Mouse (Mus musculus) embryonic fibroblast, embryonic 13.5 days (primary cell): ENCODE measurements around the gene L3mbtl2. TPM values are rescaled to one million over a fixed set of nuclear protein-coding genes. Genes with fewer than 3 reads are reported as not detected.

ENCODE experiments used
- H3K27ac ChIP-seq: 2 replicates; pipeline ENCODE4 v1.5.1; 2012; ENCODE audit warnings: low read length, control low read depth, inconsistent platforms; ENCODE audit not compliant: insufficient read depth
- H3K4me1 ChIP-seq: 2 replicates; pipeline ENCODE4 v1.6.1; 2011; ENCODE audit warnings: low read length; ENCODE audit not compliant: control insufficient read depth, insufficient read depth
- H3K4me3 ChIP-seq: 2 replicates; pipeline ENCODE4 v1.5.1; 2011; ENCODE audit warnings: mild to moderate bottlenecking, control low read depth, low read length; ENCODE audit not compliant: insufficient read depth
- CTCF ChIP-seq: IDR thresholded peaks from 2 replicates; pipeline ENCODE4 v1.5.1; 2011; ENCODE audit warnings: mild to moderate bottlenecking, control low read depth, low read length, moderate library complexity, borderline replicate concordance; ENCODE audit not compliant: insufficient read depth
- POLR2A ChIP-seq: IDR thresholded peaks from 2 replicates; pipeline ENCODE4 v1.6.1; 2011; ENCODE audit warnings: low read depth, mild to moderate bottlenecking, control low read depth, low read length, moderate library complexity
- polyA plus RNA-seq: library from polyadenylated mRNA; stranded (reverse); fragments of >200 nt; gene quantifications from 2 replicates; pipeline ENCODE4 v1.2.4, GENCODE M21; 2011; ENCODE audit warnings: low read depth; ENCODE audit not compliant: missing spikeins, insufficient read length

Gene L3mbtl2
- polyA plus RNA-seq, 1 experiment = 7.8 TPM

- no peak overlapping the region for H3K27ac ChIP-seq
- no peaks in the 10 kb centered on the region; the same call in 1 of the 2 replicates for H3K4me1 ChIP-seq
- TF ChIP-seq POLR2A (no peak), CTCF (no peak)
- H3K4me3 ChIP-seq = no peak overlapping the region
Observed at GRCm38 (mm10) chr15:81725965-81726364, 62.3 kb downstream of the L3mbtl2 start.

GRCm38 (mm10) chr15:81729241-81729791 lies 65.6 kb downstream of the L3mbtl2 start:
- Histone ChIP-seq H3K4me3 (peak overlapping the region; percentile 85), H3K4me1 (no peaks in the 10 kb centered on the region; the same call in 1 of the 2 replicates), H3K27ac (no peak overlapping the region)
- TF ChIP-seq CTCF (no peak), POLR2A (no peak)

GRCm38 (mm10) chr15:81729792-81730635 lies 66.3 kb downstream of the L3mbtl2 start:
- Histone ChIP-seq H3K4me1 (no peaks in the 10 kb centered on the region; the same call in 1 of the 2 replicates), H3K27ac (no peak overlapping the region), H3K4me3 (peak overlapping the region; percentile 85)
- no peak for TF ChIP-seq CTCF
- peak; percentile 79 for TF ChIP-seq POLR2A

- Histone ChIP-seq H3K4me3 (no peak overlapping the region), H3K4me1 (no peaks in the 10 kb centered on the region), H3K27ac (no peak overlapping the region)
- TF ChIP-seq POLR2A = no peak
- no peak for TF ChIP-seq CTCF
Observed at GRCm38 (mm10) chr15:81735075-81735474, 71.4 kb downstream of the L3mbtl2 start.

Other genes with a start within 250 kb of the L3mbtl2 start
- 129 and 132 TPM in 2 replicates for gene Rbx1, start 197.6 kb upstream of the L3mbtl2 start, polyA plus RNA-seq
- gene Ep300, start 78.5 kb upstream of the L3mbtl2 start, polyA plus RNA-seq = 63.6 and 67.2 TPM in 2 replicates
- gene Chadl, start 33.4 kb downstream of the L3mbtl2 start, polyA plus RNA-seq = 1.1 and 2.3 TPM in 2 replicates
- gene Zc3h7b, start 81.2 kb downstream of the L3mbtl2 start, polyA plus RNA-seq = 41.2 and 50.6 TPM in 2 replicates
- gene Rangap1, start 81.6 kb downstream of the L3mbtl2 start, polyA plus RNA-seq = 68.2 and 69.1 TPM in 2 replicates
- gene Tef, start 138.5 kb downstream of the L3mbtl2 start, polyA plus RNA-seq = 37.4 and 43.1 TPM in 2 replicates
- gene Tob2, start 194.9 kb downstream of the L3mbtl2 start, polyA plus RNA-seq = 21.4 and 22.8 TPM in 2 replicates
- gene Phf5a, start 208.0 kb downstream of the L3mbtl2 start, polyA plus RNA-seq = 53.0 and 71.3 TPM in 2 replicates
- 143 and 150 TPM in 2 replicates for gene Aco2, start 208.4 kb downstream of the L3mbtl2 start, polyA plus RNA-seq